Mouse (Mus musculus) liver, adult (tissue): ENCODE measurements around the gene Ldlrad2.

Source experiments
- GATA4 ChIP-seq: IDR thresholded peaks from 2 replicates; pipeline ENCODE4 v1.6.1; 2014; ENCODE audit warnings: mild to moderate bottlenecking, low read length; ENCODE audit not compliant: insufficient replicate concordance

The Ldlrad2 gene

DNA sequence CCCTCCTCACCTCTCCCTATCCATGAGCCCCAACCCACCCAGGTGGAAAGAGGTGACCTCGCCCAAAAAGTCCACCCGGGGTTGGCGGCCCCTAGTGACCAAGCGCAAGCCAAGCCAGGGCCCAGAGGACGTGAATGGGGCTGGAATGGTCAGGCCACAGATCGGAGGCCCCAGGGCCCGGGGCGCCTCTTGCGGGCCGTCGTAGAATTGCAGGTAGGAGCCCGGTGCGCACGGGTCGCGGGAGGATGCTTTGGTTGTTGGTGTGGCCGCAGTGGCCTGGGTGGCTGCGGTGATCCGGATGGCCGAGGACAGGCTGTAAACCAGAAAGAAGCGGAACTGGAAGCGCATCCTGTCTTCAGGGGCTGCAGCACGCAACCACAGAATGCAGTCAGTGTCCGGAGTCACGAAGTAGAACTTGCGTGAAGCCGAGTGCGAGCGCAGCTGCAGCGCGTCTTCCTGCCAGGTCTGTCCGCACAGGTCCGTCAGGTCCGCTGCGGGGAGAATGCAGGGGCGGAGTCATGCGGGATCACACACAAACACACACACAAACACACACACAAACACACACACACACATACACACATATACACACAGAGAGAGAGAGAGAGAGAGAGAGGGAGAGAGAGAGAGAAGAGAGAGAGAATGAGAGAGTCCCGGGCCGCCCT lies 3.9 kb upstream of the Ldlrad2 start:
- no peak for TF ChIP-seq GATA4

- no peak for TF ChIP-seq GATA4
These were observed 3.1 kb upstream of the Ldlrad2 start for GRCm38 (mm10) chr4:137577486-137577885.

DNA sequence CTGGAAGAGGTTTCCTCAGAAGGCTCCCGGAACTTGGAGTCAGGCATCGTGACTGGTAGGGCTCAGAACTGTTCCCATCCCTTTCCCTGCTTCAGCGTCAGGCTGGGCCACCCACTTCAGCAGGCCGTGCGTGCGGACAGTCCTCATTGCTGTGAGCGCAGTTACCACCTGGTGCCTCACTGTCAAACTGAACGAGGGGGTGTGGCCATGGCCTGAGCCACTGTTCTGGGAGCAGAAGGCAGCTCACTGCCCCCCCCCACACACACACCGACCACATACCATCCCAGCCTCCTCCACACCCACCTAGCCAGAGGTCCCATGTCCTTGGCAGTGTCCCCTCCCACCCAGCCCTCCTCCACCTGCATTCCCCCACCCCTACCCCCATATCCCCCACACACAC lies 4.5 kb downstream of the Ldlrad2 start:
- TF ChIP-seq GATA4 = no peak

DNA sequence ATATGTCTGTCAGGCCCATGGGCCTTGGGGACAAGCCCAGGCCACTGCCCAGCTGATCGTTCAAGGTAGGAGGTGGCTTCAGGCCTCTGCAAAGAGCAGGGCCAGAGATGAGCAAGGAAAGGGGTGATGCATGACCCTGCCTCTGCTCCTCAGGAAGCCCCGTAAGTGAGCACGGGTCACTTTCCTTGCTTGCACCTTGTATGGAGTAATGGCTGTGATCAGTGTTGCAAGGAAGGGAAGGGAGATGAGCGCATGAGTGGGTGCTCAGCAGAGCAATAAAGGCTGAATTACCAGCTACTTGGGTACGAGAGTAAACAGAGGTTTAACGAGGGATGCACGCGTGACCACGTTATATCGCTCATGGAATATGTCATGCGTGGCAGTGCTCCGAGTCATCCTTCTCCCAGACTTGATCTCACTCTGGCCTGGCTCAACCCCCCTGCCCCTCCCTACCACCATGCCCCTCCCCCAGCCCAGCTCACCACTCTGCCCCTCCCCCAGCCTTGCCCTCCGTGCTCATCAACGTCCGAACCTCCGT lies 17.6 kb downstream of the Ldlrad2 start:
- TF ChIP-seq GATA4 = no peak

- no peak for TF ChIP-seq GATA4
These were observed 20.9 kb downstream of the Ldlrad2 start for GRCm38 (mm10) chr4:137553466-137553865.

DNA sequence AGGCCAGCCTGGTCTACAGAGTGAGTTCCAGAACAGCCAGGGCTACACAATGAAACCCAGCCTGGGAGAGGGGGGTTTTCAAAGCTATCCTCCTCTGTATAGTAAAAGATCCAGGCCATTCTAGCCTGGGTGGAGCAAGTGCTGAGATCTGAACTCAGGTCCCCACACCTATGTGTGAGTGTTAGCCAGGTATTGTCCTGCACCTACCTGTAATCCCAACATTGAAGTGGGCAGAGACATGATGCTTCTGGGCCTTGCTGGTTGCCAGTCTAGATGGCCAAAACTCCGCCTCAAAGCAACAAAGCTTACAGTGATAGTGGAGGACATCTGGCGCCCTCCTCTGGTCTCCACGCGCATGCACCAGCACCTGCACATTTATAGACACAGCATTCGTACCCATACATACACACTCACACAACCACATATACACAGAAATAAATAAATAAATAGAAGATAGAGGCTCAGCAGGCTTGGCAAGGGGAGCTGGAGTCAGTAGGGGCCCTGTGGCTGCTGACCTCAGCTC lies 28.3 kb downstream of the Ldlrad2 start:
- no peak for TF ChIP-seq GATA4

- TF ChIP-seq GATA4 = no peak
These were observed 28.8 kb downstream of the Ldlrad2 start for GRCm38 (mm10) chr4:137545568-137545967.

DNA sequence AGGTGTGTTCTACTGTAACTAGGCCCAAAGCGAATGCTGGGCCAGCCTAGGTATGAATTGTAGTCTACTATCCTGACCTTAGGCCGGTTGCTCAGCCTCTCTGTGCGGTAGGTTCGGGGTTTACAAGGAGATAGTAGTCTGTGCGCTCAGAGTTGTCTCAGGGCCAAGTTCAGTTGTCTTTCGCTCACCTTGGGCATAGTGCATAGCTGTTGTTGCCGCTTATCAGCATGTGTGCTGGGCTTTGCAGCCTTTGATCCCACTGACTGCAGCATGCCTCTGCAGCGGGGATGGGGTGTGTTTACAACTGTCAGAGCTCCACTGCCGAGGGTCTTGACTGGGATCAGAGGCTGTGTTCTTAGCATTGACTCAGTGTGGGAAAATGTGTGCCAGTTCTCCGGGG lies 31.4 kb downstream of the Ldlrad2 start:
- no peak for TF ChIP-seq GATA4

DNA sequence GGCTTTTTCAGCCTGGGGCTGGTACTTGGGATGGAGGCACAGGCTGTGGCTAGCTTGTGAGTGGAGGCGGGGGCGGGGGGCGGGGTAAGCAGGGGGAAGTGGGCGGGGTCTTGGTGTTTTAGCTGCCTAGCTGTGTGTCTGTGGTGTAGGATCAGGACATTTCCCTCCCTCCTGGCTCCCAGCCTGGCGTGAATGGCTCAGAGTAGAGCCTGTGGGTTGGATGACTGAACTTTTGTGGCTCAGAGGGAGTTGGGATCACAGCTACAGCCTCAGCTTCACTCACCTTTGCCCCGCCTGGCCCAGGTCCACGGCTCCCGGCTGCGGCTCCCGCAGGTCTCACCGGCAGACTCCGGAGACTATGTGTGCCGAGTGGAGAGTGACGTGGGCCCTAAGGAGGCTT lies 34.0 kb downstream of the Ldlrad2 start:
- TF ChIP-seq GATA4 = no peak

DNA sequence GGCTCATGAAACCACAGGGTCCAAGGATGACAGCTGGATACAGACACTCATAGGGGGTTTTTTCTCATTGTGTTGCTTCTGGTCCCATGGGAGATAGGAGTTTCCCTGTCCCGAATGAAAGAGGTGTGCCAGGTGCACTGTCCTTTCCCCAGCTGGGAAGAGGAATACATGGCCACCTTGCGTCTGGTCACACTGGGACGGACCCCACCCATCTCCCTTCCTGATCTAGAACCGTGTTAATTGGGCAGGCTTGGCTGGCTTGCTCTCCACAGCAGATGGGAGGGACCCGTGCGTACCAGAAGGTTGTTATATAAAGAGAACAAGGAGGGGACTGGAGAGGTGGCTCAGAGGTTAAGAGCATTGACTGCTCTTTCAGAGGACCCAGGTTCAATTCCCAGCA lies 46.5 kb downstream of the Ldlrad2 start:
- no peak for TF ChIP-seq GATA4

DNA sequence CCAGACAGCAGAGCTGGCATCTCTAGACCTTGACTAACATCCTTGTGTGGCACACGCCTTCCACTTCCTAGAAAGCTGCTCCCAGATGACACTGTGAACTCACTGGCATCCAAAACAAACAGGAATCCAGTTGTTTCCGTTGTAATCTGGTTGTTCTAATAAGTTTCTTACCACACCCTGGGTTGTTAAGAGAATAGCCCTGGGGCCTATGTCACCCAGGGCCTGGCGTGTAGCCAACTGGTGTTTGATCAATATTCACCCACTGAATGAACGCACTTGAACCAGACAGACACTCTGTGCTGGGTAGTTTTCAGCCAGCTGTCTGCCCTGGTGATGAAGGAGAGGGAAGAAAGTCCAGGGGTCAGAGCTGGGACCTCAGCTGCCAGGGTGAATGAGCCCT lies 47.0 kb downstream of the Ldlrad2 start:
- TF ChIP-seq GATA4 = no peak

DNA sequence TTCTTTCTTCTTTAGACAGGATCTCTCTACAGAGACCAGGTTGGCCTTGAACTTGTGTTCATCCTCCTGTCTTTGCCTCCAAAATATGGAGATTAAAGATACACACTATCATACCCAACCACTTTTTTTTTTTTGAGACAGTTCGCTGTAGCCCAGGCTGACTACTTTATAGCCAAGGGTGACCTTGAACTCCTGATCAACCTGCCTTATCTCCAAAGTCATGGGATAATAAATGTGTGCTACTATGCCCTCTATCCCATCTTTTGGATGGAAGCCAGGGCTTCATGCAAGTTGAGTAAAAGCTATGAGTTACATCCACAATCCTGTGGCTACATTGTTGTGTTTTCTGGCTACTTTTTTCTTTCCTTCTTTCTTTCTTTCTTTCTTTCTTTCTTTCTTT lies 48.9 kb downstream of the Ldlrad2 start:
- no peak for TF ChIP-seq GATA4
